Mouse (Mus musculus): ENCODE measurements around the gene Cyp11a1.

DNA sequence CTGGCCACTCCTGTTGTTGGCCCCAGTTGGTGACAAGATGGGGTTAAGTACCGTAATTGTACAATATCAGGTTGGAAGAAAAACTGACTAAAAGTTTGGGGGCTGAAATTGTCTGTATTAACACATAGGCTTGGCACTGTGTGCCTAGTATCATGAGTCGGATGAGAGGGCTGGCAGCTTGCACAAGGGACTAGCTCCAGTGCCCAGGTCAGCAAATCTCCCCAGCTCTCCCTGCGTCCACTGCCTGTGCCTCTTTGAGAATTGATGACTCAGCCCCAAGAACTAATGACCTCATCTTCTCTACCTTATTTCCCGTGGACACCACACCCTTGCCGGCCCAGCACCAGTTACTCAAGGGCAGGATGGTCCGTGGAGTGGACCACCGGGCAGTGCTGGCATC is 43.6 kb downstream of the Cyp11a1 start:
- no peak for TF ChIP-seq POLR2A (IDR thresholded peaks at IDR 0.05; ENCODE audit: low read depth, low read length)
- TF ChIP-seq CTCF (IDR thresholded peaks at IDR 0.05; ENCODE audit: extremely low read depth, insufficient read length, insufficient replicate concordance, low read depth, low read length) = no peak
